Mouse (Mus musculus): ENCODE data around the gene Trio. TPM values are rescaled to one million over a fixed set of nuclear protein-coding genes. Genes with fewer than 3 reads are reported as not detected.

Gene Trio
- total RNA-seq, 2 experiments from 2014 or later, result 35.3 to 43.2 TPM

GRCm38 (mm10) chr15:27708499-27708898 lies 317.1 kb downstream of the Trio start:
- DNase-seq, result no peak
- Histone ChIP-seq H3K4me3 (no peak overlapping the region), H3K27ac (no peak overlapping the region)
- no peak for TF ChIP-seq CTCF (IDR thresholded peaks at IDR 0.05)
- intact Hi-C loops (cut with DNase I), result no loop called here

- intact Hi-C loops (cut with DNase I), result no loop called here
- H3K4me3 ChIP-seq, result no peak overlapping the region
- TF ChIP-seq CTCF (IDR thresholded peaks at IDR 0.05), result no peak
- 0 out of 2 replicates have a peak overlapping the region, but pooled peaks have one; percentile 24 for H3K27ac ChIP-seq
- no peak for DNase-seq
These were observed 322.7 kb downstream of the Trio start for GRCm38 (mm10) chr15:27702972-27703313.

GRCm38 (mm10) chr15:27702031-27702971 lies 323.3 kb downstream of the Trio start:
- H3K27ac ChIP-seq, result 0 out of 2 replicates have a peak overlapping the region, but pooled peaks have one; percentile 24
- TF ChIP-seq CTCF (IDR thresholded peaks at IDR 0.05), result no peak
- DNase-seq, result peak; percentile 31
- intact Hi-C loops (cut with DNase I), result no loop called here
- no peak overlapping the region for H3K4me3 ChIP-seq

- H3K27ac ChIP-seq, result no peak overlapping the region
- H3K4me3 ChIP-seq, result no peak overlapping the region
- TF ChIP-seq CTCF (IDR thresholded peaks at IDR 0.05), result no peak
- intact Hi-C loops (cut with DNase I), result no loop called here
- DNase-seq, result no peak
These were observed 328.0 kb downstream of the Trio start for GRCm38 (mm10) chr15:27697632-27698031.

- intact Hi-C loops (cut with DNase I), result no loop called here
- no peak for TF ChIP-seq CTCF (IDR thresholded peaks at IDR 0.05)
These were observed 332.4 kb downstream of the Trio start for GRCm38 (mm10) chr15:27693235-27693634.

GRCm38 (mm10) chr15:27692161-27692560 lies 333.5 kb downstream of the Trio start:
- DNase-seq, result no peak
- intact Hi-C loops (cut with DNase I), result no loop called here
- no peak overlapping the region for H3K4me3 ChIP-seq
- H3K27ac ChIP-seq, result no peak overlapping the region
- TF ChIP-seq CTCF (IDR thresholded peaks at IDR 0.05), result no peak

More at GRCm38 (mm10) chr15:27693235-27693634, 332.4 kb downstream of the Trio start:
- no peak for DNase-seq
- Histone ChIP-seq H3K27ac (no peak overlapping the region), H3K4me3 (no peak overlapping the region)

GRCm38 (mm10) chr15:27691213-27691612 lies 334.4 kb downstream of the Trio start:
- Histone ChIP-seq H3K4me3 (no peak overlapping the region), H3K27ac (no peak overlapping the region)
- intact Hi-C loops (cut with DNase I), result no loop called here
- no peak for DNase-seq
- TF ChIP-seq CTCF (IDR thresholded peaks at IDR 0.05), result no peak

GRCm38 (mm10) chr15:27688041-27688651 lies 337.5 kb downstream of the Trio start:
- no peak overlapping the region for H3K4me3 ChIP-seq
- intact Hi-C loops (cut with DNase I), result no loop called here
- DNase-seq, result no peak

GRCm38 (mm10) chr15:27684813-27685212 lies 340.8 kb downstream of the Trio start:
- intact Hi-C loops (cut with DNase I), result no loop called here
- Histone ChIP-seq H3K27ac (no peak overlapping the region), H3K4me3 (no peak overlapping the region)
- no peak for DNase-seq
- no peak for TF ChIP-seq CTCF (IDR thresholded peaks at IDR 0.05)

More at GRCm38 (mm10) chr15:27688041-27688651, 337.5 kb downstream of the Trio start:
- H3K27ac ChIP-seq, result no peak overlapping the region
- no peak for TF ChIP-seq CTCF (IDR thresholded peaks at IDR 0.05)

GRCm38 (mm10) chr15:27683206-27683605 lies 342.4 kb downstream of the Trio start:
- intact Hi-C loops (cut with DNase I), result no loop called here
- Histone ChIP-seq H3K27ac (no peak overlapping the region), H3K4me3 (no peak overlapping the region)
- no peak for DNase-seq
- no peak for TF ChIP-seq CTCF (IDR thresholded peaks at IDR 0.05)

GRCm38 (mm10) chr15:27682619-27683018 lies 343.0 kb downstream of the Trio start:
- H3K27ac ChIP-seq, result no peak overlapping the region
- no peak for TF ChIP-seq CTCF (IDR thresholded peaks at IDR 0.05)
- intact Hi-C loops (cut with DNase I), result no loop called here
- no peak overlapping the region for H3K4me3 ChIP-seq
- DNase-seq, result no peak

- peak; percentile 95 for DNase-seq
- H3K27ac ChIP-seq, result peak within 1 kb of the TSS; percentile 72
- H3K4me3 ChIP-seq, result peak within 1 kb of the TSS; percentile 87
- TF ChIP-seq CTCF (IDR thresholded peaks at IDR 0.05), result no peak
- intact Hi-C loops (cut with DNase I), result no loop called here
These were observed 344.0 kb downstream of the Trio start, which contains the start of gene Otulinl for GRCm38 (mm10) chr15:27681419-27682187. TSS of gene Otulinl (minus strand) at chr15:27681579.
